ENCODE assay signal across 10 mouse cellular contexts in the genomic region with DNA sequence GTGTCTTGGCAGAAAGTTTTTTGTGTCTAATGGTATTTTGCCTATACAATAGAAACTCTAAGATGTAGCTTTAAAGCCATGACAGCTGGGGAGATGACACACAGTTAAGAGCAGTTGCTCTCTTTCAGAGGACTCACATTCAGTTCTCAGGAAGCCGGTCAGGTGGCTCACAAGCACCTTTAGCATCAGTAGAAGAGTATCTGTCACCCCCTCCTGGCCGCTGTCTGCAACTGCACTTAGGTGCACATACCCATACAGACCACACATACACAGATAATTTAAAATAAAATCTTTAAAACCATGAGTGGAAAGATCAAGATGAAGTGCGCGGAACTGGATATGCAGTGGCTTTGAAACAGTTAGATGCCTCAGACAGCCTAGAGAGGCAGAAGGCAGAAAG.
DNase-seq lines count a peak whose midpoint lies in the region; ATAC-seq lines count a peak whose summit lies in the region.
"Had no signal": no experiment of that assay in that cellular context is flagged by ENCODE, and none has a peak within 500 bp of the region (broad histone marks: within the 10 kb centered on the region; RNA-seq: fewer than 3 reads in every experiment).

No protein-coding gene starts in this region.

- no peak for ATAC-seq in CD4-positive, CD25-positive, alpha-beta regulatory T cell, adult 4 months
- ATAC-seq in granulocyte monocyte progenitor cell, adult 5-6 weeks (replicated peaks; ENCODE audit: poor library complexity, severe bottlenecking) = peak; percentile 59
- ATAC-seq: midbrain, embryonic 16.5 days had no signal

- DNase-seq in CD4-positive, CD25-positive, alpha-beta regulatory T cell, adult 2 months (ENCODE audit: low read depth, low spot score) = peak; percentile 8
- DNase-seq in kidney, adult 9 months = peak; percentile 17
- DNase-seq in kidney, postnatal 14 days = no peak
- peak; percentile 12 for DNase-seq in 416B (ENCODE audit: low read depth)
- DNase-seq in adipocyte (ENCODE audit: low spot score) = no peak
- no peak for DNase-seq in layer of hippocampus, adult 9-11 months
- DNase-seq: adrenal gland, postnatal 25 days had no signal

Comparison
In these comparisons a context has a peak if more than half of its experiments do, and no peak if none do; other contexts are left out.
1. DNase-seq: peak in CD4-positive, CD25-positive, alpha-beta regulatory T cell, adult 2 months (single experiment), kidney, adult 9 months (single experiment) and 416B (single experiment); none in kidney, postnatal 14 days (single experiment), adipocyte (single experiment) and layer of hippocampus, adult 9-11 months (single experiment).